Mouse (Mus musculus) layer of hippocampus, postnatal 14 days (tissue): ENCODE results near the gene Rad23a. TPM values are rescaled to one million over a fixed set of nuclear protein-coding genes. Genes with fewer than 3 reads are reported as not detected.

Experiments
- DNase-seq, 2 experiments: peaks; one replicate each; pipeline ENCODE4 v3.0.0; 2021 to 2022; ENCODE audit warnings: low spot score in 2 of 2, mixed read lengths in 1 of 2
- long read RNA-seq, 2 experiments: library from polyadenylated mRNA; stranded (forward); transcript quantifications; one replicate each; pipeline ENCODE4 v2.0.0; 2021
- total RNA-seq, 2 experiments: library from RNA; stranded (reverse); gene quantifications; 2 replicates each; pipeline ENCODE4 v1.2.3; 2021

Gene Rad23a
- 10 to 100 TPM; 59.4 to 64.8 TPM for total RNA-seq
- long read RNA-seq, experiment 1, transcript Rad23a-202 (9 exons, 1,842 nt) = major isoform, 18 of 58 reads
- long read RNA-seq, experiment 1, transcript Rad23a-201 (9 exons, 2,074 nt) = minor isoform, 16 of 58 reads
- long read RNA-seq, experiment 1, partial matches to known transcripts = 6 of 58 reads
- long read RNA-seq, experiment 1, other reads (novel, unspliced or antisense) = 18 of 58 reads
- long read RNA-seq, experiment 2, transcript Rad23a-202 (9 exons, 1,842 nt) = major isoform, 39 of 107 reads
- long read RNA-seq, experiment 2, transcript Rad23a-201 (9 exons, 2,074 nt) = minor isoform, 37 of 107 reads
- long read RNA-seq, experiment 2, partial matches to known transcripts = 8 of 107 reads
- long read RNA-seq, experiment 2, other reads (novel, unspliced or antisense) = 23 of 107 reads

DNA sequence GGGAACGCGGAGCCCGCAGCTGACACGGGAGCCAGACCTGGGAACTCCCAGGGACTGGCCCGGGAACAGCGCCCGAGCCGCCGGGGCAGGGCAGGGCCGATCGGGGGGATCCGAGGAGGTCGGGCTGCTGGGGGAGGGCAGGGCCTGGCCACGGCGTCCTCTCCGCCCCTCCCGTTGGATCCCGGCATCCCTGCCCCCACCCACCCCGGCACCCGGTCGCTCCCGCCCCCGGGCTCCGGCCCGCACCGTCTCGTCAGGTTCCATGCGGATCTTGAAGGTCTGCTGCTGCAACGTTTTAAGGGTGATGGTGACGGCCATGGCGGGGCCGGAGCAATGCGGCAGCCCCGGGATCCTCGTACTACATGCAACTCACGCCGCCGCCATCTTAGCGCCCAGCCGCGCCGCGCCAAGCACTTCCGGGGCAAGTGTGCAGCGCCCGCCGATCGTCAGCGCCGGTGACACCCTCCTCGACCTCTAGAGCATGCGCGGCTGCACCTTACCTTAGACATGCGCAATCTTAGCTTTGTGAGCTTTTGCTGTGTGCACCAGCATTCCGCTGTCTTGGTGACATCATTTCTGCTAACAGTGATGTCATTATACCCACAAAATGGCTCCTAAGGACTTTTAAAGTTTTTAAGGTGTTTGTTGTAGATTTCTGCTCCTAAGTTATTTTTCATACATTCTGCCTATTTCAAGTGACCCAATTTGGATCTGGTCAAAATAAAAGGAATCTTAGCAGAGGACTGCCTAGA, at the start of gene Rad23a:
Gene Rad23a, minus strand, starts transcription at position 418 of the 752 bp plus-strand sequence.
- DNase-seq = peak; percentile 88 to 95

DNA sequence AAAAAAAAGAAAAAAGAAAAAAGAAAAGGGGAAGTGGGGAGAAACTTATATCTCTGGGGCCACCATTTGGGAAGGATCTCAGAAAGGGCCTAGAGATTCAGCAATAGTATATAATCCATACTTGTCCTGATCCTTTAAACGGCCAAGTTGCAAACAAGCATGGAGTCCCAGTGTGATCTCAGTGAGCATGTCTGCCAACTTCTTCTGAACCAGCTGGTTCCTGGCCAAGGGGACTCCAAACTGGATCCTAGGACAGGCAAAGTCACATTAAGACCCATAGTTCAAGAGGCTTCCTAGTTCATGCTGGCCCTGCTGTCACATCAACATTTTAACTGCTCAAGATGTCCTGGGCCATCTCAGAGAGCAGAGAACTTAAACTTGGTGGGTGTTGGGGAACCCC, 48.7 kb upstream of the Rad23a start:
- DNase-seq = no peak

DNA sequence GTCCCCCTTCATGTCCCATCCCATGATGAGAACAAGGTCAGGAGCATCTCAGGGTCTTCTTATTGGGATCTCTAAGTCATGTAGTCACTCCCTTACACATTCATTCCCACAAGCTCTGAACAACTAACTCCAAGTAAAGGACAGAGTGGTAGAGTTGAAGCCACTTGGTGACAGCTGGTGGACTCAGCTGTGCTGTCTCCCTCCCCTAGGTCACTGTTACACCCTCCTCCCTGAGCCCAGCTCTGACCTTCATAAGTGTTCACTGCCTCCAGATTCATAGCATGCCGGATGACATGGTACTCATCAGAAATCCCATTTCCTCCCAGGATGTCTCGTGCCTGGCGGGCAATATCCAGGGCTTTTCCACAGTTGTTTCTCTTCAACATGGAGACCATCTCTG, 47.8 kb upstream of the Rad23a start:
- DNase-seq = no peak

DNA sequence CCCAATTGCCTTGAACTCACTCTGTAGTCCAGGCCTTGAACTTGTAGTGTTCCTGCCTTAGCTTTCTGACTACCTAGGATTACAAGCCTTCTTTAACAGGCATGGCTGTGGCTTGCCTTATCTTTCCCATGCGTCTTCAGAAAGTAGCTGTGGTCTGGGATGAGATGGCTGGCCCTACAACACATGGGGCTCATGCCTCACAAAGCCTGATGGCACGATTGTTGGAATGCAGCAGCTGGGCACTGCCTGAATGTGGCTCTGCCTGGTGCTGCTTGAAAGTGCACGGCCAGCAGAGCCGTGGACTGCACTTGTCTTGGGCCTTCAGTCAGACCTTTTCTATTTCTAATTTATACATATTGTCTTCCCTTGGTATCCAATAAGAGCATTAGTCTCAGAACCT, 44.3 kb upstream of the Rad23a start:
- no peak for DNase-seq

DNA sequence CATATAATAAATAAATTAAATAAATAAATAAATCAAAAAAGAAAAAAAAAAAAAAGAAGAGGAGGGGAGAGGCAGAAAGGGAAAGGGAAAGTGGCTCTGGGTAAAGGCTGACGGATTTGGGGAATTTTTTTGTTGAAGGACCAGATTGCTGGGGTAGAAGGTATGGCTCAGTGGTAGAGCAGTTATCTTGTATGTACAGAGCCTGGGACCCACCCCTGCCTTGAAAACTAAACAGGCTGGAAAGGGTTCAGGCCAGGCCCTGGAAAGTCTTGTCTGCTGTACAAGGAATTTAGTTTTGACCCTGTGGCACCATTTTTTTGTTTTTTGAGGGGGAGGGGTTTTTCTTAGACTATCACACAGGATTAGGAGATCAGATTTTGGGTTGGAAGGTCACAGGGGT, 38.5 kb upstream of the Rad23a start:
- no peak for DNase-seq

DNA sequence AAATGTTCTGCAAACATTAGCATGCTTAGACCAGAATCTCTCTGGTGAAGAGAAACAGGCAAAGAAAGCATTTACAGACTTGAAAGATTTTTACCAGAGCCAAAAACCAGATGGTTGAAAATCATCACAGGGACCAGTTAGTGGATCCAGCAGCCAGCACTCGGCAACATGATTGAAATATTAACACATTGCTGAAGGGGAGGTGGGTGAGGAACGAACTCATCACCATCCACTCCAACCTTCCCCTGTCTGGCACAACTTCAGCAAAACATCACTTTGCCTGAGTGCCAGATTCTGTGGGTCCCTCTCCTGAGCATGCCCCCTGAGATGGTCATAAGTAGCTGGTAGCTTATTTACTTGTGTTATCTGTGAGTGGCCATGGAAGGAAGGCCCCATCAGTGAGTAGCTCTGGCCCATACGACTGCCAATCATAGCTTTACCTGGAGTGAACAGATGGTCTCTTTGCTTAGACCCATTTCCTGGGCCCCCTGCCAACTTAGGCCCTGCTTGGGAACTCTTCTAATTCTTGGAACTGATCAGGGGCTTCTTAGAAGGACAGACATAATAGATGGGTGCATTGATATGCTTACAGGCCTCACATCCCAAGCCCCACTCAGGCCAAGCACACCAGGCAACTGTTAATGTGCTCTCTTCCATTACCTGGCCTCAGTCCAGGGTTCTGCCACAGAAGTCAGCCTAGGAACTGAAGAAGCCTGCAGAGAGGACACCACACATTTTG, 37.0 kb upstream of the Rad23a start:
- no peak for DNase-seq

DNA sequence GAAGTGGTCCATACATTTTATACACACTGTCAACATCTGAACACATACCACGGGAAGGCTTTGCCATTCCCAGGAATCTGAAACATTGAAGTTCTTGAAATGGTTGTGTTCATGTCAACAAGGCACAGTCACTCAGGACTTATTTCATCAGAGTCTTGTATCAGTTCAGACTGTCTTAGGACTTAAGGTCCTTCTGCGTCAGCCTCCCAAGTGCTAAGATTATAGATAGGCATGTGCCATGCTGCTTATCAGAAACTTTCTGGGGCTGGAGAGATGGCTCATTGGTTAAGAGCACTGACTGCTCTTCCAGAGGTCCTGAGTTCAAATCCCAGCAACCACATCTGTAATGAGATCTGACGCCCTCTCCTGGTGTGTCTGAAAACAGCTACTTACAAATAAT, 33.9 kb upstream of the Rad23a start:
- no peak for DNase-seq

DNA sequence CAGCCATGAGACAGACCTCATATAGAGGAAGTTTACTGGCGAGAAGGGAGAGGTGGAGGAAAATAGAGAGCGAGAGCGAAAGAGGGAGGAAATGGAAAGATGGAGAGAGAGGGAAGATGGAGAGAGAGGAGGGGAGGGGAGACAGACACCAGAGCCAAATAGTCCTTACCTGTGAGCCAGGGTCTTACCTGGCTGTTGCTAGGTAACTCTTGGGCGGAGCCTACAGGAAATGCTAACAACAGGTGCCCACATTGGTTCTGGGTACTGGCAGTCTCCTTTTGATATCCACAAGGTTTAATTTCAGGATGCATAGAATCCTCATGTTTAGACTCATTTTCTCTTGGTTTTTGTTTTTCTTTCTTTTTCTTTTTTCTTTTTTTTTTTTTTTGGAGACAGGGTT, 32.6 kb upstream of the Rad23a start:
- DNase-seq = no peak

DNA sequence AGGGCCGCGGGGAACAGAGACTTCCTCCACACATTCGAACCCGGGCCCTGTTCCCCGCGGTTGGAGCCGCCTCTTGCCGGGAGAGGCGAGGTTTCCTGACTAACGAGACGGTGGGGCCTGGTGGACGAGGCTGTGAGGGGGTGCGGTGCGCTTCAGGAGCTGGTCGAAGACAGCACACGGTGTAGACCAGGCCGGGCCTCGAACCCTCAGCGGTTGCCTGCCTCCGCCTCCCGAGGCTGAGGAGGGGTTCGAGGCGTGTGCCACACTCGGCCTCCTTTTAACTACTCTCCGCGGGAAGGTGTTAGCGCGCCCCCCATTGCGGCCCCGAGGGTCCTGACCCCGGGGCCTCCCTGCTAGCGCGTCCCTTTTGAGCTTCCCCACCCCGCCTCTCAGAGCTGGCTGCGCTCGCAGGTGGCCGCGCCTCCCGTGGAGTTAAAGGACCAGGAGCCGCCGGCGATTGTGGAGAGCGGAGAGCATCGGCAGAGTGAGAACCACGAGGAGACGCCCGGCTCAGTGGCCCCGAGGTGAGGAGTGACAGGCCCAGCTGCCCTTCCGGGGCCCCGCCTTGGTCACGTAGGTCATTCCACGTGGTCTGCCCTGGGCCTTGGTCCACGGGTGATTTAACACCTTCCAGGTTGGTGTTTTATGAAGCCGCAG, 32.0 kb upstream of the Rad23a start:
- no peak for DNase-seq

DNA sequence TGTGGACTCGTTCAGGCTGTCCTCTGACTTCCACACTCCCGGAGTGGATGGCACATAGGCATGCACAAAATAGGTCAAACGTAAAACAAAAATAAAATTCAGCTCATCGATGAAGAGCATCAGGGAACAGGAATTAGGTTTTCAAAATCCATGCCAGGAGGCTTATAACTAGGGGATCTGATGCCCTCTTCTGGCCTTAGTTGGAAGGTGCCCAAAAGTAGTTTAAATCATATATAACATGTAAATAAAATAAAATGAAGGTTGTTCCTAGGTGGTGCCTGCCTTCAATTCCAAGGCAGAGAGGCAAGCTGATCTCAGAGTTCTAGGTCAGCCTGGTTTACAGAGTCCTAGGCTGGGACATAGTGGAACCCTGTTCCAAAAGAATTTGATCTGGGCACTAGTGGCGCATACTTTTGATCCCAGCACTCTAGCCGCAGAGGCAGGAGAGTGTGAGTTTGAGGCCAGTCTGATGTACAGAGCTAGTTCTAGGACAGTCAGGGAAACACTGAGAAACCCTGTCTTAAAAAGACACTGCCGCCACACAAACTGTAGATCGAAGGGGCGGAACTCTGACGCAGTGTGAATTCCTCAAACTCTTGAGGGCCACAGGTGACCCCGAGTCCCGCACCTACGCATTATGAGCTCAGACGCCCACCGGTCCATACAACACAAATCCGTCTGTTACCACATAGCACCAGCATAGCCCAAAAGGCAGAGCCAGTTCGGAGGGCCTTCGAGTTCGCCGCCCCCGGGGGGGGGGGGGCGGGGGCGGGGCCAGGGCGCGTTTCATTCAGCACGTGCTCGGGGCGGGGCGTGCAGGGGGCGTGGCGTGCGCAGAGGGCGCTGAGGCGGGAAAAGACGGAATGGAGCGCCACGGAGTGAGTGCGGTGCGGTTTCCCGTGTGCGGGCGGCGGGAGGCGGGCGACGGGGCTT, 31.2 kb upstream of the Rad23a start, which contains the start of gene Syce2:
Gene Syce2, plus strand, starts transcription at position 736 of the 933 bp plus-strand sequence.
- peak in 1 of 2 experiments; percentile 58 for DNase-seq

DNA sequence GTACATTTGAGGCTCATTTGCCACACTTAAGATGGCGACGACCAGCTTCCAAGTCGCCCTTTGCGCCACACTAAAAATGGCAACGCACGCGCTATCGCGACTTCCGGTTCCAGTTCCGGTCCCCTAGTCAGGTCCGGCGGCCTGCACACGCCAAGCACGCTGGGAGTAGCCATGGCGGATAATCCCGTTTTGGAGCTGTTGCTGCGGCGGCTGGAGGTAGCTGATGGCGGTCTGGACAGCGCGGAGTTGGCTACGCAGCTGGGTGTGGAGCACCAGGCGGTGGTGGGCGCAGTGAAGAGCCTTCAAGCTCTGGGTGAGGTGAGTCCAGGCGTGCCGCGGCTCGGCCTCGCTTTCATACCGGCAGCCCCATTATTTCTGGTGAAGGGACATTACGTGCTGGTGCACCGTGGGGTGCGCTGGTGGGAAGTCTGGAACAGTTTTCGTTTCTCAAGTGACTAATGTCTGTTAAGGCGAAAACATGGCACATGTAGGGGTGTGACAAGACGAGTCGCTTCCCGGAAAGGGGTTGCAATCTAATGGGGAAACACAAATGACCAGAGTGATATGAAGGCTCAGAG, 16.5 kb upstream of the Rad23a start, which contains the start of gene Farsa:
Gene Farsa, plus strand, starts transcription at position 126 of the 578 bp plus-strand sequence.
- DNase-seq = peak; percentile 91 to 95

DNA sequence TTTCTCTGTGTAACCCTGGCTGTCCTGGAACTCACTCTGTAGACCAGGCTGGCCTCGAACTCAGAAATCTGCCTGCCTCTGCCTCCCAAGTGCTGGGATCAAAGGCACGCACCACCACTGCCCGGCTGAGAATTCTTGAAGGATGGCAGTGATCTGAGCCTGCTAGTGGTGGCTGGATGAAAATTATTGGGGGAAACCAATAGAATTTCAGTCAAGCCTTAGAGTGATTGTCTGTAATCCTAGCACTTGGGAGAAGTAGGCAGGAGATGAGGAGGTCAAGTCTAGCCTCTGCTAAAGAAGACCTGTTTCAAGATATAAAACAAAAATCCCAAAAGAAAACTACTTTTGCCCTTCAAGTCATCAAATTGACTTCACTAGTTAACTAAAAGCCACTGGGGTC, 16.0 kb upstream of the Rad23a start:
- DNase-seq = no peak

DNA sequence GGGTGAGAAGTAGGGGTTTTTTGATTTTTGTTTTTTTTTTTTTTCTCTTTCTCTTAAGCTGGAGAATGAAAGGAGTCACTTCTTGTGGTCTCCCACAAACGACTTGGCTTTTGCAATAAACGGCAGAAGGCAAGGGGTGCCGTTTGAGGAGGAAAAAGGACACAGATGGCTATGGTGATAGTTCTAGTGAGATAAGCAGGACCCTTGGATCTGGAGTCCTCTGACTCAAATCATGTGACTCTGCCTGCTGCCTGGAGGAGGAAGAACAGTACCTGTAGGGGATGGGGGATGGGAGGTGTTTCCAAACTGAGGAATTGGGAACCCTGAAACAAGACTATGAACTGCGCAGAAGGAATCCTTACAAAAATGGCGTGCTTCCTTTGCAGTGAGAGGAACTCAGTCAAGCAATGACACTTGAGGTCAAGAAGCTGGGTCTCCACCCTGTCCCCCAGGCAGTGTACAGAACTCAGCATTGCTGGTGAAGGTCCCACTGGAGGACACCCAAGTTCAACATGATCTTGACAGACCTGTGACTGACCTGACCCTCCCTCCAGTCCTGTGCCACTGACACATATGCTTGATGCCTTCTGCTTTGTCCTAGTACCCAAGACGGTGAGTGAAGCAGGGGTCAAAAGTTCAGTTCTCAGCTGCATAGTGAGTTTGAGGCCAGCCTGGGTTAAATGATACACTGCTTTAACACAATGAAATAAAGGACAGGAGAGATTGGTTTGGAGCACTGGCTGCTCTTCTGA, 7.4 kb upstream of the Rad23a start:
- DNase-seq = no peak

DNA sequence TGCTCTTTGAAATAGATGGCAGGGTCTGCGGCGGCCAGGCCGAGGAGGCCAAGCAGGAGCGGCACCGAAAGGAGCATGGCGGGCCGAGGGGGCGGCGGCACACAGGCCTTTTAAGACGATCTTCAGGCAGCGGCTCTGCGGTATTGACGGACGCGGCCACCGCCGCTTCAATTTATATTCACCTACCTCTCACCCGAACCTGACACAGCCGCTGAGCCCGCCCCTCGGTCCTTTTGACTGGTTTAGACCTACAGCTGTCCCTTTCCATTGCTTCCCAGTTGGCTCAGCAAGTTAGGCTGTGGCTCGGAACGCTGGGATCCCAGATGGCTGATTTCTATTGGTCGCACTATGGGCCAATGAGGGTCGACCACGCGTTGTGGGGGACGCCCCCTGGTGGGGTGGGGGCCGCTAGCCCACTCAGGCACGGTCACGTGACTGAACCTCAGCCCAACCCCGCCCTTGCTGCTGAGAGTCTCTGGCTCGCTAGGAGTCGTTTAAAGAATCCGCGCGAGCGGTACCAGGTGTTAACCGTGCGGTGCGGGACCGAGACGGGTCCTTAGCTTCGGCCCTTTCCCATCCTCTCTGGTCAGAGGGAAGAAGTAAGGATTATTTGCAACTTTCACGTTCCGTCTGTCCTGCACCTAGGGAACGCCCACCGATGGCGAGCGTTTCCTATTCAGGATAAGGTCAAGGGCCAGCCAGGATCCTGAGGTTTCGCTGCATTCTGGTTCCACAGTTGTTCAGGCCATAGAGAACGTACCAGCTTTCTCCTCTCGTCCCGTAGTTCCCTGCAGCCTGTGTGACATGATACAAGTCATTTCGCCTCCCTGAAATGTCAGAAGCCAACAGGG, 6.5 kb upstream of the Rad23a start, which contains the start of gene Calr:
Gene Calr, minus strand, starts transcription at position 213 of the 851 bp plus-strand sequence.
- DNase-seq = peak; percentile 98 to 100

DNA sequence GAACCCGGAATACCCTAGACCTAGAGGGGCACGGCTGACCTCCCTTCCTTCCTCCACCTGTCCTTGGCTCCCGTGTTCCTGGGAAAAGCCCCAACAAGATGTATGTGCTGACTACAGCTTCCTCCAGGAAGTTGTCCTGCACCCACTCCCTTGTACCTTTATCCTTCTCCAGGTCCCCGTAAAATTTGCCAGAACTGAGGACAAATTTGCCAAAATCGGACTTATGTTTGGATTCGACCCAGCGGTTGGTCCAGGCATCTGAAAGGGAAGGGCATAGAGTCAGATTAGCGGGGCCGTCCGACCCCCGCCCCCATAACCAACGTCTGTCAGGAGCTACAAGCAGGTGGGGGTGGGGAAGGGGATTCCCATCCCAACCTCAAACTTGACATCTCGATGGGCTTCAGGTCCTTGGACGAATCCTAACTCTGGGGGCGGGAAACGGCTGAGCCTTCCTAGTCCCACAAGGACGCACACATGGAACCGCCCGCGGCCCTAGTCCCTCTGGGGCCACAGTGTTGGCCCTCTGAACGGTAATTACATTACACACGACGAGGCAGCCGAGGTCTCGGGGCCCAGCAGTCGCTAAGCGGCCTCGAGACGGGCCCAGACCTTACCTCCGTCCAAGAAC, 5.7 kb upstream of the Rad23a start:
- no peak for DNase-seq

DNA sequence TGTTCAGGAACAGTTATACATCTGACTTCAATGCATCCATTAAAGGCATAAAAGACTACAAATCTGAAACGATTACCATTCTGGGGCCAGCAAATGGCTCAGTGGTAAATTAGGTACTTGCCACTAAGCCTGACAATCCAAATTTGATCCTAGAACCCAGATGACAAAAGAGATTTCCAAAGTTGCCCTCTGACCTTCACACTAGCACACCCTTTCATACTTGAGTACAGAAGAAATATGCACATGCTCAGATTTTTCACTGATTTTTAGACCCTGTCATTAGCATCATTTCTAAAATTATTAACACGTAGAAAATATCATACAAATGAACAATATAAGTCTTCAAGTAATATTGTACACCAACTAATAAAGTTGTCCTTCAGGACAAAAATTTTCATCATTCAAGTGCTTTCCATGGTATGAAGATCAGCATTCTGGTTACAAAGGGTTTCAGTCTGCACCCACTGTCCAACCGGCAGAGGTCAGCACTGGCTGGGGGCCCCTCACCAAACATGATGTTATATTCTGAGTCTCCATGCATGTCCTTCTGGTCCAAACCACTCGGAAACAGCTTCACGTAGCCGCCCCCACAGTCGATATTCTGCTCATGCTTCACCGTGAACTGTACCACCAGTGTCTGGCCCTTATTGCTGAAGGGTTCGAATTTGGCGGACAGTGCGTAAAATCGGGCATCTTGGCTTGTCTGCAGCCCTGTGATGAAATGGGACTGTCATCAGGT, 5.1 kb upstream of the Rad23a start:
- no peak for DNase-seq
